Mouse (Mus musculus): ENCODE measurements around the gene March11.

Gene March11

DNA sequence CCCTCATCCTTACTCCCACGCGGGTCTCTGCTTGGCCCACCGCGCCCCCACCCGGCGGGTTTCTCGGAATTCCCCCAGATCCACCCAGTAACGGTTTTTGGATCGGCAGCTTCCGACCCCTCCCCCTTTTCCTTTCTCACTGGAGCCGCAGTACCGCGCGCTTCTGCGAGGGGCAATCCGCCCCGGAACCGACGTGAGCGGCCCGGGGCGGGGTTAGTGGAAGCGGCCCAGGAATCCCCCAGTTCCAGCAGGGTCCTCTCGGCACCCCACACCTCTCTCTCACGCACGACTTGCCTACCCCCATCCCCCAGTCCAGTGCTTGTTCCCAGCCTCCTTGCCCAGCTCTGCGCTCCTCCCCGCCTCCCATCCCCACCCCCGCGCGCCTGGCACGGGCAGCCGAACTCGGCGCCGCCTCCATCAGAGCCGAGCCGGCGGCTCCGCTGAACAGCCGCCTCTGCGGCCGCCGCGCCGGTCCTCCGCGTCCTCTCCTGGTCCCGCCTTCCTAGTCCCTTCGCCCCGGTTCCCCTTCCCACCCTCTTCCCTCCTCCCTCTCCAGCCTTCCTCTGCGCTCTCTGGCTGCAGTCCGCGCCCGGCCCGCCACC is at the start of gene March11:
Gene March11, plus strand, starts transcription at position 420 of the 602 bp plus-strand sequence.
- peak; percentile 85 for DNase-seq (ENCODE audit: low read depth, low spot score)

DNA sequence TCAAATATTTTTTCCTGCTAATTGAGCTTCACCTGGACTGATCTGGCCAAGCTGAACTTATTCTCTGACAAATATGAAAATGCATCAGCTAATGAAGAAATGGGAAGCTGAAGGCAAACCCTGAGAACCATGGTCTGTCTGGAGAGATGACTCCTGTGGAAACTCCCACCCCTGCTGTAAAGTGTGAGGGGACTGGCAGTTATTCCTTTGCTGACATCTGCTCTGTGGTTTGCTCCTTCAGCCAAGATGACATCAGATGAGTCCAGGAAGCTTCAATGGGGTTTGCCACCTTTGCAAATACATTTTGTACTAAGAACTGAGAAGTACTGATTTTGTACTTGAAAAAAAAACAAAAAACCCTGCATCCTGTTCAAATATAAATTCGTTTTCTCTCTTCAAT is 46.5 kb upstream of the March11 start:
- no peak for DNase-seq (ENCODE audit: low read depth, low spot score)

DNA sequence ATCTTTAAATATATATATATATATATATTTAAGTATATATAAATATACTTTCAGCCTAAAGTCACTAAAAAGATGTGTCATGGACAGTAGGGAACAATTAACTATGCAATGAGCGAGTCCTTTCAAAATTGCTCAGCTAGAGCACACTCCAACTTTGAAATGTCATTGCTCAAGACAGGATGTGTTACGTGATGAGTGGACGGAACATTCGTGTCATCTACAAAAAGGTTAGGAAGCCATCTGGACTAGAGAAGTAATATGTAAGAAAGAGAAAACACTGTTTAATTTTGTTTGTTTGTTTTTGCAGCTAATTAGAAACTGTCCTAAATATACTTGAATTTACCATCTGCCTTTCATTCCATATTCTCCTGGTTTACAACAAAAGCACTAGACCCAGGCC is 39.3 kb upstream of the March11 start:
- DNase-seq (ENCODE audit: low read depth, low spot score): no peak

DNA sequence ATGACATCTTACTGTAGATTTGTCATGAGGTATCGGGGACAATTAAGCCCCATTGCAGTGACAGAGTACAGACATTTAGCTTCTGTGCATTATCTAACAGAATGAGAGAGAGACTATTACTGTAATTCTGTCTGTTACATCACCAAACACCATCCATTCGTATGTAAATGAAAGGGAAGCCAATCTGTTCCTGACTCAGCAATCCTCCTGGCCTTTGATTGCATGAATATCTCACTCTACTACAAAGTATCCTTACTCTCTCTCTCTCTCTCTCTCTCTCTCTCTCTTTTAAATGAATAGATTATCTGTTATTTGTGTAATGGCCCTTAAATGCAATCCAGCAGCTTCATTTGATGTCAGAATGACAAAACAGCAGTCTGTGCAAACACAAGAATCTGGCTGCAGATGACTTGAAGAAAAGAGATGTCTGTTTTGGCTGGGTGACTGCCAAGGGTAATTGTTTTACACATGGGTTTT is 32.8 kb upstream of the March11 start:
- DNase-seq (ENCODE audit: low read depth, low spot score): peak; percentile 6

DNA sequence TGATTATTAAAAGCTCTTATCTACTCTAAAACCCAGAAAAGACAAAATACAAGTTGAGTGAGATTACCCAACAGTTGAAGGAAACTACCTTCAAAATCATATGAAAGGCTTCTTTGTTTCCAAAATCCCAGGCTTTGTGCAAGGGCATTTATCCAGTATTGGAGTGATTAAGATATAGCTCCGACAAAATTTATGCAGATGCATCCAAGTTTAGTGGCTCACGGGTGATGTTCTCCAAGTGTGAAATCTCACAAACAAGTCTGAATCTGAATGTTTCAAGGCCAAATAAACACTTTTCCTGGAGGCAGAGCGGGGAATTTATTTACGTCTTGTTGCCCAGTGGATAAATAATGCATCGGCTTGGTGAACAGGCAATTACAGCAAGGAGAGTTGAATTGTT is 32.2 kb upstream of the March11 start:
- no peak for DNase-seq (ENCODE audit: low read depth, low spot score)

DNA sequence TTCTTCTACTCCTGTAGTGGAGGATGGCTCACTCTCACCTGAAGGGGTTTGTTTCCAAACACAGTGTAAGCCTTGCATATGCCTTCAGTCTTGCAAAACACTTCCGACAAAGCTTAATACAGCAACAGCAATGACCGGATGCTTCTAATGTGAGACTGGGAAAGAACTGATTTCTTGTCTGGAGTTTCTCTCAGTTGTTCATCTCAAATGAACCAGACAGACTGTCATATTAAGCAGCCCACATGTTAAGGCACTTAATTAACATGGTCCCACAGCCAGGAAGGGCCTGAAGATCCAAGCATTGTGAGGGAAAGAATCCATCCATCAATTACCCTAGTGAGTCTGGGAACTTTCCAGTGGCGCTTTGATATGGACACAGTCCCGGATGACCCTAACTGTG is 17.0 kb upstream of the March11 start:
- DNase-seq (ENCODE audit: low read depth, low spot score): no peak

DNA sequence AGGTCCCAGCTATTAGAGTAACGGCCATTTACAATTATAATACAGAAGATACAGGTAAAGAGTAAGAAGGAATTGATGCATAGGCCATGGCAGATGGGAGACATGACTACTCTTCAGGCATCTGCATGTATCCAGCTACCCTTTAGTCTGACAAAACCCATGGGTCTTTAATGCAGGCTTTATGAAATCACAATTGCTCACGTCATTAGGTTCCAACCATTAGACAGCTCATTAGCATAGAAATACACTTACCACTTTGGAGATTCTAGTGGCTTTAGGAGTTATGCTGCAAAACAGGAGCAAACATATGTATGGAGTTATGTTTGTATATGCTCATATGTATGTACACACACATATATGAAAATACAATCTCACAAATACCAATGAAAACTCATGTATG is 16.0 kb upstream of the March11 start:
- DNase-seq (ENCODE audit: low read depth, low spot score): no peak

DNA sequence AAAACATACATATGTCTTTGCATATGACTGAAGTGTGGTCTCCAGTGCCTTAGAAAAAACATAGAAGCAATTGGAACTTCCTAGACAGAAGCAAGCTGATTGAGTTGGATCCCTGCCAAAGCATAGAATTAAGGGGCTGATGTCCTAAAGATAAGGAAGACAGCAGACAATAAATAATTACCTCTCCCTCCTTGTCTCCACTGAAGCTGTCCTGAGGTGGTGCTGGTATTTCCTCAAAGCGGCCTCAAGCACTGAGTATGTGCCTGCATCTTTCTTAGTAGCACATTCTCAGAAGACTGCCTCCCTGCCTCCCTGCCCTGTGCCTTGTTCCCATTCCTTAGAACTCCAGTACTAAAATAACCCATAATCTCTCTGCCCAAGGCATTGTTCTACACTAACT is 15.6 kb upstream of the March11 start:
- DNase-seq (ENCODE audit: low read depth, low spot score): no peak

DNA sequence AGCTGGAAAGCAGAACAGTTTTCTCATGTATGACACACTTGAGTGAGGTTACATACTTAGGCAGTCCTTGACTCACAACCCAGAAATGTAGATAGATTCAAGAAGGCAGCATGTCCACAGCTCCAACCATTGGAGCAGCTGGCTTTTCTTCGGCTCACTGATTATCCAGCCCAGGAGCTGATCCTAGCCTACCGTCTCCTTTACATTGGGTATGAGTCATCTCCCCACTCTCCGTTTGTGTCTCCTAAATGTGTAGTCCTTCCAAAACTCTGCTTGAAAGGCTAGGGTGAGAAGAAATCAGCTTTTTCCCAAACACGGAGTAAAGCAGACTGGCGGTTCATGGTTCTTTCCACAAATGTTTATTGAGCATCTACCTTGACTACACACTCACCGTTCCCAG is 10.2 kb upstream of the March11 start:
- DNase-seq (ENCODE audit: low read depth, low spot score): no peak

DNA sequence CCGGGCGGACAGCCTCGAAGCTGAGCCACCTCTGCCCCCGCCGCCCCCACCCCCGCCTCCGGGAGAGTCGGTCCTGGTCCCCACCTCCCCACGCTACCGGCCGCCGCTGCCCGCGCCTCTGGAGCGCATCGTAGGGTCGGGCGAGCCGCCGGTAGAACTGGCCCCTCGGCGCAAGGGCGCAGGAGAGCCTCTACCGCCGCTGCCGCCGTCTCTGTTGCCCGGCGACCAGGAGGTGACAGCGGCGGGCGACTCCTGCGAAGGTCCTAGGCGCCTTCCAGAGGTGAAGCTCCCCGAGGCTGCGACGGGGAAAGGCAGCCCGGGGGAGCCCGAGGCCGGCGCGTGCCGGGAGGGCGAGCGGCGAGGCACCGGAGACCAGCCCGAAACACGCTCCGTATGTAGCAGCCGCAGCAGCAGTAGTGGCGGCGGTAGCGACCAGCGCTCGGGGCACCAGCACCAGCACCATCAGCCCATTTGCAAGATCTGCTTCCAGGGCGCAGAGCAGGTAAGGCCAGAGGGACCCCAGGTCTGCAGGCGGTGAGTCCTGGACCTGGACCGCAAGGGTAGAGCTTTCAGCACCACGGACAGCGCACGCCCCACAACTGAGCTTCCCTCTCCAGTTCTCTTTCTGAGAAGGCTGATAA is 563 bp downstream of the March11 start:
- DNase-seq (ENCODE audit: low read depth, low spot score): peak; percentile 83

DNA sequence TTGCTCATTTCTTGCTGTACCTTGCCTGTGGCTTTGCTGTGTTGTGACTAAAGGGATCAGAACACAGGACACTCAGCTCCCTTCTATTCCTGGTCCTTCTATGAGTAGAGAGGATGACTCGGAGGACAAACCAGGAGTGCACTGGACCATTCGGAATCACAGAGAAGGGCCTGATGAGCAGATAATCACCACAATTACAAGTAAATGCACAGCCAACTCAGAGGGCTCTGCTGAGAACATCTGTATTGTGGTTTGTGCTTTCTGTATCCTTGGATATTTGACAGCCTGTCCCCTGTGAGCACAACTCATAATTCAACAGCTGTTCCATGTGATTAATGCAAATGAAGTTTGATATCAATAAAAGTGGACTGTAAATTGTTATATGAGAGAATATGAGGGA is 11.0 kb downstream of the March11 start:
- no peak for DNase-seq (ENCODE audit: low read depth, low spot score)

DNA sequence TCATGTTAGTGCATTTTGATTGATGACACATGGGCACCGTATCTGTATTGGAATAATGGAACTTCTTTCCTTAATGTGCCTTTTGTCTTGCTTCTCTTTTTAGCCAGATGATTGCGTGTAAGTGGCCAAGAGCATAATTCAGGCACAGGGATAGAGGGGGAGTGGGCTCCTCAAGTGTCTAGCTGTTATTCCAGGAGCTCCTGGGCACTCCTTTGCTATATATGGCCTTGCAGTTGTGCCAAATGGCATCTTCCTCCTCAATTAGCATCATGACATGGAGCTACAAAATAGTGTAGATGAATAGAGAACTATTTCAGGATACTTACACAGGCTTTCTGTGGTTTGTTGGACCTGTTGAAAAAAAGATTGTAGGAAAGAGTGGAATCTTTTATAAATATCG is 11.6 kb downstream of the March11 start:
- DNase-seq (ENCODE audit: low read depth, low spot score): no peak

DNA sequence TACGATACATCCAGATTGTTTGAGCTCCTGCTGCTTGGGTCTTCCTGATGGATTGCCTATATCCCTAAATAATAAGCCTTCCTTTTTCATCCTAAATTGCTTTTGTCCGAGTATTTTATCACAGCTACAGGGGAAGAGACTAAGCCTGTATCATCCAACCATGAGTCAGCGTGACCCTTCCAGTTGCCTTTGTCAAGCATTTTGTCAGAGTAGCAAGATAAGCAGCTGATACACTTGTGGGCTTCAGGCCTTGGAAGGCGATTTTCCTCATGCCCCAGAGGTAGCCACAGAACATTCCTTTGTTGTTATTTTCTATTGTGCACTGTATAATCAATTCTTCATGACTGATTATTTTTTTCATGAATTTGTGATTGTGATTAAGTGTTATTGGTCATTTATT is 14.0 kb downstream of the March11 start:
- no peak for DNase-seq (ENCODE audit: low read depth, low spot score)

DNA sequence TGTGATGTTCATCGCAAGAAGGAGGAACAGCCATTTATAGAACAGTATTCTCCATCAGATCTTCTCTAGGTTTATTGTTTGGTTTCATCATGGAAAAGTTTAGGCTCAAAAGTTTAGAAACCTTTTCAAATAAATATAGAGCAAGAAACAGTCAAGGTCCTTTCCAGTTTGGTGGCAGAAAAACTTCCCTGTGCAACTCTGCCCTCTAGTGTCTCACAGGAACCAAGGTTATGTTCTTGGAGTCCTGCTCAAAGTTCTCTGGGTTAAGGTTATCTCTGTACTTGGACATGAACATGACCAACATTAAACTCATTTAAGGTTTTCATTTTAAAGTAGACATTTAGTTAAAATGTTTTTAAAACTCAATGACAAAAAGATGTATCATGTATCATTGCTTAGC is 18.3 kb downstream of the March11 start:
- peak; percentile 38 for DNase-seq (ENCODE audit: low read depth, low spot score)

DNA sequence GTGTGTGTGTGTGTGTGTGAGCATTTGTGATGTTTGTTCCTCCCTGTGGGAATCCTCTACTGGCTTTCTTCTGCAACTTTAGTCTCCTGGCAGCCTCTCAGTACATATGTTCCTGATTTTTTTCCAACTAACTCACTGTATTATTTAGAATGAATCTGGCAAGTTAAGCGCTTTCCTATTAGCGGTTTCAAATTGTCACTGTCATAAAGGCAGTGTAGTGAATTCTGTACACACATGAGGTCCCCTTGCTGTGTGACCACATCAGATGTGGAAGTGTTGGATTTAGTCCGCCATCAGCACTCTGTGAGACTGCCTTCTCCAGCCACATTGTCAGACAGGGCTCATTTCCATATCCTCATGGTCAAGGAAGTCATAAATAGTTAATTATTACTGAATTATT is 26.9 kb downstream of the March11 start:
- no peak for DNase-seq (ENCODE audit: low read depth, low spot score)

DNA sequence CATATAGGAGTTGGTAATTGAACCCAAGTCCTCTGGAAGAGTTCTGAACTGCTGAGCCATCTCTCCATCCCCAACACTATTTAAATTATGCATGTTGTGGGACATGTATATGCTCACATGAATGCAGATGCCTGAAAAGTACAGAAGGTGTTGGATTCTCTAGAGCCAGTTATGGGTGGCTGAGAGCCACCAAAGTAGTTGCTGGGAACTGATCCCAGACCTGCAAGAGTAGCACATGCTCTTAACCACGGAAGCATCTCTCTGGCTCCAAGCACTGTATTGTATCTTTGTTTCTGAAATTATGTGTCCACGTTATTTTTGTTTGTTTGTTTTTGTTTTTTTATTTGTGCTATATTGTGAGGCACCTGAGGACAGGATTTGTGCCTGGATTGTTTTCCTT is 28.9 kb downstream of the March11 start:
- DNase-seq (ENCODE audit: low read depth, low spot score): no peak

DNA sequence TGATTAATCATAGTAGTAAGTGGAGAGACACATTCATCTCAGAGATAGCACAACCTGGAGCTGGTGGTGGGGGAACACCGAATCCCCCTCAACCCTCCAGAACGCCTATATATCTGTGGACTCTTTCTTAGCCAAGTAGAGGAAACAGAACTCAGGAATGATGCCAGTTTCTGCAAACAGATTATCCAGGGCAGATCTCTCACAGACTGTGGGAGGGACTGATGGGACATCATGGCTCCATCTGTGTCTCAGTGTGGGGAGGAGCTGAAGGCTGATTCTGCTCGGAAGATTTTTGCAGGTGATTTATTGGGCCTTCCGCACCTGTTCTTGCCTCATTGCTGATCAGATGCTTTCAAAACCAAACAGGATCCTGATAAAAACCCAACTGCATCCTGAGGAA is 29.5 kb downstream of the March11 start:
- no peak for DNase-seq (ENCODE audit: low read depth, low spot score)

DNA sequence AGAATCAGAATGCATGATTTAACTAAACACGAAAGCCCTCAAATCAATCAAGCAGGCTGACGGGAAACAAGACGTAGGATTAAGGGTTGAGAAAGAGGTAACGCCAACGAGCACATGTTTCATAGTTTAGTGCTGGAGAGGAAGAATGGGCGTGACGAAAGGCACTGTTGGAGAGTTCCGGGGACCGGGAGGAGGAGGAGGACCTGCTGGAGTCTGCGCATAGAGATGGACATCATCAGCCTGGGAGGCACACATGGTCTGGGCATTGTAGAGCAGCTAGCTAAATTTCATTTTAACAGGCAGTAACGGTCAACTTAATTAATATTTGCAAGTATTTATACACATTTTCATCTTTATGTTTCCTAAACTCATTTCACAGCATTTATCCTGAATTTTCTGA is 31.6 kb downstream of the March11 start:
- no peak for DNase-seq (ENCODE audit: low read depth, low spot score)

DNA sequence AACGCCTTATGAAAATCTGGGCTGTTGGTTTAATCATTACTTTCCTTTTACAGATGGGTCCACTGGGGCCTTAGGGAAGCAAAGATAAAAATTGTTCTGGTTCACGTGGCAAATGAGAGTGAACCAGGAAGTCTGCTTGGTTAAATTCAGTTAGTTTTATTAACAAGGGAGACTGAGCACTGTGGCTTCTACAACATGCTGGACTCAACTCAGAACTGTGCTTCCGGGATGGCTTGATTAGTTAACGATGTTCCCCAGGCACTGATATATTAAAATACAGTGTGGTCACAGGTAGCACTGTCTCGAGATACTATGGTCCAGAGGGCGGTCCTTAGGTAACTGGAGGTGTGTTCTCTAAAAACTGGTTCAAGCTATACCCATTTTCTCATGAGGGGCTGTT is 32.1 kb downstream of the March11 start:
- no peak for DNase-seq (ENCODE audit: low read depth, low spot score)

DNA sequence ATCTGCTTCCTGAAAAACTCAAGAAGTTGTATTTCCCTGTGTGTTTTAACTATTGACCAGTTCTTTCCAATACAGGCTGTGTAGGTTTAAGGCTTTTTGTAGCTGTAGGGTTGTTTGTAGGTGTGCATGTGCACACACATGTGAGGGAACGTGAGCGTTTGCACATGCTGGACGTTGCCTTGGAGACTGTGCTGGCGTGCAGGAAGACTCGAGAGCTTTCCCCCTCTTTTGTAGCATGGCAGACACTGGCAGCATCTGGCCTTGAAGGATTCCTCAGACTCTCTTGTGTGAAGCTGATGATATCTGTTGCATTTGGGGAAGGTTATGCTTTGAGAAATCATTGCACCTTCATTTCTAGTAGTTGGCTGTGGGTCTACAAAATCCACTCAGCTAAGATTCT is 35.5 kb downstream of the March11 start:
- DNase-seq (ENCODE audit: low read depth, low spot score): no peak

DNA sequence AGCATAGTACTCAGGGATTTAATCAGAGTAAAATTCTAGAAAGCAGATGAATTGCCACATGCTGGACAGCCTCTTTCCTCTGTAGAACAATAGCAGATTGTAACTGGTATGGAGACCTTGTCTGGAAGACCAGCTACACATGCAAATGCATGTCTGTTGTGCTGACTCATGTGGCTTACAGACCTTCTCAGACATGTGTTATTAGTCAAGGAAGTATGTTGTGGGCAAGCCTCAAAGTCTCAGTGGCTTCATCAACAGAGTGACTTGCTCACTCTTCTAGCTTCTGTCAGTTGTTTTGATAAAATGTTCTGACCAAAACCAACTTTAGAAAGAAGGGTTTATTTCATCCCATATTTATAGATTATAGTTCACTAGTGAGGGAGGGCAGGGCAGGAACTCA is 44.8 kb downstream of the March11 start:
- no peak for DNase-seq (ENCODE audit: low read depth, low spot score)

DNA sequence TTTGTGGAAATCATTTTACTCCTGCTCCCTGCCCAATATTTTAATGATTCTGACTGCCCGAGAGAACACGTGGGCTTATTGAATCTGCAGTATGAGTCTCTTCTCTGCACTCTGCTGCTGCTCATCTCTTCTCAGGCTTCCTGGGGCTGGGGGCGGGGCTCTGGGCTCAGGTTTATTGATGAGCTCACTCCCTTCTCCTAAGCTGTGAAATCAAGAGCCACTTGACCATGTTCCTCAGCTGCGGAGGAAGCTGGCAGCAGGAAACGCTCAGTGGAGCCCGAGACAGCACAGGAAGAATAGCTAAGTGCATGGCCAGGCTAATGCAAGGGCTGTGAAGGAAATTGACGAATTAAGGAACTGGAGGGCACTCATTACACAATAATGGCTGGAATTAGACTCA is 56.5 kb downstream of the March11 start:
- peak; percentile 11 for DNase-seq (ENCODE audit: low read depth, low spot score)

DNA sequence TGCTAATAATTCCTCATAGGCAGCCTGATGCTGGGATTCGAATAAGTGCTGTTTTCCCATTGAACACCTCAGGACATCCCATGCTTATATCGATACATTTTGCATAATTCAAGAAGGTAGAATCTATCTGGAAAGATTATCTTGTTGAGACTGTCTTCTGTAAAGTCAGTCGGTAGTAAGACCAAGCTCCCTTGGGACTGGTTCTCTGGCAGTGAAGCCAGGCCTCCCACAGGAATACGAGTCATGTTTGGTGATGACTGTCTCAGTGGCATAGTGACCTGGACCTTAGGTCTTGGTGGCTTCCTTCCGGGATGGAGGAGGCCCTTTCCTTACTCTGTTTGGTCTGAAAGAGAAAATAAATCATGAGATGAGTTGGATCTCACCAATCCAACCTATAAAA is 57.7 kb downstream of the March11 start:
- no peak for DNase-seq (ENCODE audit: low read depth, low spot score)

DNA sequence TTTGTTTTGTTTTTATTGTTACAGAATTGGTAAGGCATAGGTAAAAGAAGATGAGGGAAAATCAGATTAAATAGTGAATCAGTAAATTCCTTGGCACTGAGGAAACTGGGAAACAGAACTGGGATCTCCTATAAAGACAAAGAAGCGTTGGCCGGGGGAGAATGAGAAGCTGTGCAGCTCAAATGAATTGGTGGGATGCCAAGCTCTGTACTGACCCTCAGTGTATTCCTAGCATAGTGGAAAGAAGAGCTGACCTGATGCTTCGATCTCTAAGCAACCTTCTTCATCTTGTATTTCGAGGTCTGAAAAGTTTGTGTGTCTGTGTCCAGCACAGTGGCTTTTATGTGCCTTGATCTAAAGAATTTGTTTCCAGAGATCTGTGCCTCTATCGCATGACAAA is 64.9 kb downstream of the March11 start:
- DNase-seq (ENCODE audit: low read depth, low spot score): no peak

Measured in ZHBTc4 (cell line).